Mouse (Mus musculus): ENCODE results near the gene Lrrc26.

Gene Lrrc26

GRCm38 (mm10) chr2:25266720-25267119 is 23.0 kb upstream of the Lrrc26 start:
- no peak for DNase-seq (ENCODE audit: low read depth)

GRCm38 (mm10) chr2:25267241-25267640 is 22.5 kb upstream of the Lrrc26 start:
- no peak for DNase-seq (ENCODE audit: low read depth)

DNA sequence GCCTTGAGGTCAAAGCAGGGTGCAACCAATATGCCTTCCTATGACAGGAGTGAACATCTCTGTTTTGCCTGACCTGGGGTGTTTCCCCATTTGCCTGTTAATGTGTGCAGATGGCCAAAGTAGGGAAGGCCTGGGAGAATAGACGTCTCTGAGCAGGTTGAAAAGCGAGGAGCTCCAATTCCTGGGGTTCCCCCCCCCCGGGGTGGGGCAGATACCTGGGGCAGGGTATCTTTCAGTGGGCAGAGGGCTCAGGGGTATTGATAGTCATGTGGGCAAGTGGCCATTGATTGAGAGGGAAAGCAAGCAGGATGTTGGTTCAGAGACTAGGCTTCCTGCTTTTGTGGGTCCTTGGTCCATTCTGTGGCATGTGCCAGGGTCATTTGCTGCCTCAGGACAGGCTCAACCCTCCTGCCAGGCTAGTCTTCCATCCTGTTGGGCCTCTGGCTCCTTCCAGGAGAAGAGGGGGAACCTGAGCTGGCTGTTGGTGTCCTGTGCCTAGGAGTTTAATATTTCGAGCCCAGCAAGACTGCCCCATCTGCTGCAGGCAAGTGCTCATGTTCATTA is 21.9 kb upstream of the Lrrc26 start:
- no peak for DNase-seq (ENCODE audit: low read depth)

- DNase-seq (ENCODE audit: low read depth), result peak; percentile 98
These were observed 17.7 kb upstream of the Lrrc26 start, which contains the start of the genes Ssna1 and Anapc2 for GRCm38 (mm10) chr2:25271827-25272511. TSS of gene Ssna1 (minus strand) at chr2:25272438. TSS of gene Anapc2 (plus strand) at chr2:25272478.

DNA sequence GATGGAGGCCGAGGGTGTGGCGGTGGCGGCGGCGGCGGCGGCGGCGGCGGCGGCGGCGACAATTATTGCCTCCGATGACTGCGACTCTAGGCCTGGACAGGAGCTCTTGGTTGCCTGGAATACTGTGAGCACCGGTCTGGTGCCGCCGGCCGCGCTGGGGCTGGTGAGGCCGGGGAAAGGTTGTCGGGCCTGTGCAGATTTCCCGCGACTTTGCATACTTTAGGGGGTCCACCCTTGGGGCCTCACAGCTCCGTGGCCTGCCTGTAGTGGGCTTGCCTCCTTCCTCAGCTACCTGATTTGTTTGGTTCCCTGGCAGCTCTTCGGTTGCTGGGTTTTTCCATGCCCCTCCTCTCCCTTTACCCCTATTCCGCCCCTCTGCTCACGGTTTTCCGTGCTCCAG is 17.2 kb upstream of the Lrrc26 start:
- DNase-seq (ENCODE audit: low read depth), result no peak

GRCm38 (mm10) chr2:25273010-25273409 is 16.7 kb upstream of the Lrrc26 start:
- DNase-seq (ENCODE audit: low read depth), result no peak

- DNase-seq (ENCODE audit: low read depth), result peak; percentile 88
These were observed 10.5 kb upstream of the Lrrc26 start for GRCm38 (mm10) chr2:25278928-25279882.

DNA sequence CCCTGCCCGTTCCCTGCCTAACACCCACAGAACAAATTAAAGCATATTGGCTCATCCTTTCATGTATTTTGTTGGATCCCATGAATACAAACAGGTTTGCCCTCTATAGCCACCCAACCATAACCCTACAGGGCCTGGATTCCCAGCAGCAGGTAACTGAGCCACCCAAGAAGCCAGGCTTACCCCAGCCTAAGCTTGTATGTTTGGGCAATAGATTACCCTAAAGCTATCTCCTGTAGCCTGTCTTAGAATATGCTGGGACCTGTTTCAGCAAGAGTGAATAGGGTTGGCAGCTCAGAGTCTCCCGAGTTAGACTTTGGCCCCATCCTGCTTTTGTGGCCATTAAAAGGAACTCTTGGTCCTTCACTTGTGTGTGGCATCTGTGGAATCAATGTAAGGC is 4.2 kb upstream of the Lrrc26 start:
- no peak for DNase-seq (ENCODE audit: low read depth)

GRCm38 (mm10) chr2:25286314-25286713 is 3.4 kb upstream of the Lrrc26 start:
- DNase-seq (ENCODE audit: low read depth), result no peak

- no peak for DNase-seq (ENCODE audit: low read depth)
These were observed 2.7 kb upstream of the Lrrc26 start for GRCm38 (mm10) chr2:25286837-25287636.

DNA sequence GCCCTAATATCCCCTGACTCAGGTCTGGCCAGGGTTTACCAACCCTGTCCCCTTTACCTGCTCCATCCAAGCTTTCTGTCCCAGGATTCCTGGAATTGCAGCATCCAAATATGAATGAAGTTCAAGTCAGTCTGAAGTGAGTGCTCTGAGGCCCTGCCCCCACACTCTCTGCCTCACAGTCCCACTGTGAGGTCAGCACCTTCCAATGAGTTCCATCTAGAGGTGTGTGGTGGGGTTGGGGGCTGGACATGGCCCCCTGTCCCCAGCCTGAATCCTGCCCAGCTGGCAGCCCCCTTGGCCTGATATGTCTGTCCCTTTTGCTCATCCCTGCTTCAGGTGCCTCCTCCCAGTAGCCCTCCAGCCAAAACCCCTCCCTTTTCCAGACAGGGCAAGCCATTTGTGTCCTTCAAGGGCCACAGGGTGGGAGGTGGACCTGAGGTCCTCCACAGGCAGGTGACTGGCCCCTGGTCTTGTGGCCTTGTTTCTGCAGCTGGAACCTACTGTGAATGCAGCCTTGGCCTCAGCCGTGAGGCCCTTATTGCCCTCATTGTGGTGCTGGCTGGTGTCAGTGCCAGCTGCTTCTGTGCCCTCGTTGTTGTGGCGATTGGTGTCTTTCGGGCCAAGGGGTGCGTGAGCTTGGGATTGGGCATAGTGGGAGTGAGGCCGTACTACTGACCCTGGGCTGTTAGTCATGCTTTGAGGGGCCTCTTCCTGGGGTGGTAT is 1.6 kb upstream of the Lrrc26 start, which contains the start of gene Tmem210:
Tmem210 (plus strand) TSS at position 219 of the 723 bp plus-strand sequence.
- no peak for DNase-seq (ENCODE audit: low read depth)

- no peak for DNase-seq (ENCODE audit: low read depth)
These were observed 875 bp upstream of the Lrrc26 start for GRCm38 (mm10) chr2:25288734-25289345.

DNA sequence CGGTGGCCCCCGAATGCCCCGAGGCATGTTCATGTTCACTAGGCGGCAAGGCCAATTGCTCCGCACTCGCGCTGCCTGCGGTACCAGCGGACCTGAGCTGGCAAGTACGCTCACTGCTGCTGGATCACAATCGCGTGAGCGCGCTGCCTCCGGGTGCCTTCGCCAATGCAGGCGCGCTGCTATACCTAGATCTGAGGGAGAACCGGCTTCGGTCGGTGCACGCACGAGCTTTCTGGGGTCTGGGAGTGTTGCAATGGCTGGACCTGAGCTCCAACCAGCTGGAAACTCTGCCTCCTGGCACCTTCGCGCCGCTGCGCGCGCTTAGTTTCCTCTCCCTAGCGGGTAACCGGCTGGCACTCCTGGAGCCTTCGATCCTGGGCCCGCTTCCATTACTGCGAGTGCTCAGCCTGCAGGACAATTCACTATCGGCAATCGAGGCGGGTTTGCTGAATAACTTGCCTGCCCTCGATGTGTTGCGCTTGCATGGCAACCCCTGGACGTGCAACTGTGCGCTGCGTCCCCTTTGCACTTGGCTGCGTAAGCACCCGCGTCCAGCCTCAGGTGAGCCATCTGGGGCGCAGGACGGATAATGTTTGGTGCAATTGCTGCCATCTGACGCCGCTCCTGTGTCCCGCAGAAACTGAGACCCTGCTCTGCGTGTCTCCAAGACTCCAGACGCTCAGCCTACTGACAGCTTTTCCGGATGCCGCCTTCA is 543 bp downstream of the Lrrc26 start:
- no peak for DNase-seq (ENCODE audit: low read depth)

DNA sequence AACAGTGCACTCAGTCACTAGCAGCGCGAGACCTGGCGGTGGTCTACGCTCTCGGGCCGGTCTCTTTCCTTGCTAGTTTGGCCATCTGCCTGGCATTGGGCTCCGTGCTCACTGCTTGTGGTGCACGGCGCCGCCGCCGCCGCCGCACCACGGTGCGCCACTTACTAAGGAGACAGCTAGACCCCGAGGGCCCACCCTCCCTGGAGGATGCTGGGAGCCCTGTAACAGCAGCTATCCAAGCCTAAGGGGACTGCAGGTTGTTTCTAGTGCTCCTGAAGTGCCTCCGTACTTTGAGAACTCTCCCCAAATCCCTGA is 1.1 kb downstream of the Lrrc26 start:
- DNase-seq (ENCODE audit: low read depth), result no peak

DNA sequence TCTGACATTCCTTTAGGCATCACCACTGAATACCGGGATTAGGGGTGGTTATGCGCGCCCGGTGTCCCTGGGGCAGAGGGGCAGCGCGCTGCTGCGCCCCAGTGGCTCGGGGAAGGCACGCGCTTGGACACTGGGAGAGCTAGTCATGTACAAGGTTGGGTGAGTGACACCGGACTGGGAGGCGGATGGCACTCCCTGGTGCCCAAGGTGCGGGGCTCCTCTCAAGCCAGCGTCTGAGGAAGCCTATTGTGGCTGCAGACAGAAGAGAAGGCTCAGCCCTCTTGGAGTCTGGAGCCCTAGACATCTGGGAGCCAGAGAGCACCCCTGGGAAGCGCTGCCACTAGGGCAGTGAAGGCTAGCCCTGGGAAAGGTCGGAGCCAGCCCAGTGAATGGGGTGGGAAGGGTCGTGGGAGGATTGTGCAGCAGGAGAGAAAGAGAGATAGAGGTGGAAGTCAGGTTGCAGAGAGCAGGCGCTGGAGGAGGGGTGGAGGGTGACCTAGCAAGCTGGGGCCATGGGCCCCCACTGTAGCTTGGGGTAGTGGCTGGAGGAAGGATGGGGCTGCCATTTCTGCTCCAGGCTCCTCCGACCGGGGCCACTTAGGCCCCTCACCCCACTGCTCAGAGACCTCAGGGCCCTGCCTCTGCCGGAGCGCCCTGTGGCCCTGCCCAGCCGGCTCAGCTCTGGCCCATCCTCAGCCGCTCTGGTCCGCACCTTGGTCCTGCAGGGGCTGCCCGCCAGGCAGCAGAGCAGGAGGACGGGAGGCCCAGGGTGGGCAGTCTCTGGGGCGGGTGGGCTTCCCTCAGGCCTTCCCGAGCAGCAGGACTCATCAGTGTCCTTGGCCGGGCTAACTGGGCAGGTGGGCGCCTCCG is 1.7 kb downstream of the Lrrc26 start:
- DNase-seq (ENCODE audit: low read depth), result no peak

- no peak for DNase-seq (ENCODE audit: low read depth)
These were observed 2.4 kb downstream of the Lrrc26 start for GRCm38 (mm10) chr2:25292054-25292544.

DNA sequence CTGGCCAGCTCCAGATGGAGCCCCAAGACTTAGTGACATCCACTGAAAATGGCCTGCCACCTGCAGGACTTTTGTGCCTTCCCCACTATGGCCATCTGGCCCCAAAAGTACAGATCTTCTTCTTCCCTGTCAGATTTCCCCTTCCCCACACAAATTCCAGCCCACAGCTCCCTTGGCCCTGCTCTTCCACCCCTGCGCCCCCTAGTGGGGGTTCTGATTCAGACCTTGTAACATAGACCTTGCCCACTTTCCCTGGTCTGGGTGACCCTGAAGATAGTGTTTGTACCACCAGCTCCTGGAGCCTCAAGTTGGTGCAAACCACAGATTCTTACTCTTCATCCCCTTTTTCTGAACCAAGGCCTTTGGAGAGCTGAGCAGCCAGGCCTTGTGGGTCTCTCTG is 3.1 kb downstream of the Lrrc26 start:
- peak; percentile 82 for DNase-seq (ENCODE audit: low read depth)

DNA sequence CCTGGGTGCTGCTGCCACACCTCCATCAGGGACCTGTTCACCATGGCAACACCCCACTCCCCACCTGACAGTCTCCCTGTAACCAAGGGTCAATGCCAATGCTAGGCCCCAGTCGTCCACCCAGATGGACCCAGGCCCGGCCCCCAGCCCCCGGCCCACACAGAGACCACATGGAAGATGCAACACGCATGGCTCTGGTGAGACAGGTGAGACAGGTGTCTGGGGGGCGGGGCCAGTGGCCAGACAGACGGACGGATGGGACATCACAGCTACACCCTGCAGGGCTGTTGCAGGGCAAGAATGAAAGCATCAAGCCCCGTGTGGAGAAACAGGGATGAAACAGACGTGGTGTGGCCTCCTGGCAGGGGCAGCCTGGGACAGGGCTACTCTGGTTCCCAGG is 4.0 kb downstream of the Lrrc26 start:
- no peak for DNase-seq (ENCODE audit: low read depth)

- DNase-seq (ENCODE audit: low read depth), result no peak
These were observed 7.4 kb downstream of the Lrrc26 start for GRCm38 (mm10) chr2:25297093-25297492.

All from naive thymus-derived CD4-positive, alpha-beta T cell, adult 2 months (primary cell).